Mouse (Mus musculus): Measurements from ENCODE around the gene Oxct1.

The Oxct1 gene

GRCm38 (mm10) chr15:4026231-4026773 is at the start of gene Oxct1:
Gene Oxct1, plus strand, starts transcription at chr15:4026383.
- peak; percentile 96 for DNase-seq

- DNase-seq: no peak
Observed at GRCm38 (mm10) chr15:3978279-3978678, 47.9 kb upstream of the Oxct1 start.

DNA sequence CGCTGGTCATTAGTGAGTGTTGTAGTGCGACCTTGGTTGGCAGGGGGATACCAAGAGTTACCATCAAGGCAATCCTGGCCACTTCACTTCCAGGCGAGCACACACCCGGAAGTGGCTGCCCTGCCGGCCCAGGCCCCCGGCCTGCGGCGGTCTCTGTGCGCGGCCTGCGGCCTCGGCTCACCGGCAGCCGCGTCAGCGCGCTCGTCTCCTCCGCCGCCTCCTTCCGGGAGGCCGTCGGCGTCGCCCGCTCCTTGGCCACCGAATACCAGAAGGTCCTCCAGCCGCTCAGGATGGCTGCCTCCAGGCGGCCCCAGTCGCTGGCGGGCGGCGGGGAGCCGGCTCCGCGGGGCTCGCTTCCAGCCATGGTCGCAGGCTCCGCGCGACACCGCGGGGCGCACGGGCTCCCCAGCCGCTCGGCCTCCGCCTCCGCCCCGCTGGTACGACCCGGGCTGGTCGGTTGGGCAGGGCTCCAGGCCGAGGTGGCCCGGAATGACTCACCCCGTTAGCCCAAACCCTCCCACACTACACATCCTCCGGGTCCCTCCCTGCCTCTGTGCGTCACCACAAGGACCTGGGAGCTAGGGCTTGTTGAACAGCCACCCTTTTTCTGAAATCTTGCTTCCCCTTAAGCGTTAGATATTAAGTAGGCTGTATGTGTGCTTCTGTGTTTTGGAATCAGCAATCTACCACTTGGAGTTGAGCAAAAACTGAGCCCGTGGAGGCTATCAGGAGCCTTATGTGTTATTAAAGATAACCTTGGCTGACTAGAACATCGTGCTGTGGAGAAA is 46.9 kb upstream of the Oxct1 start, which contains the start of gene Fbxo4:
TSS of gene Fbxo4 (minus strand) at position 513 of the 788 bp plus-strand sequence.
- DNase-seq: peak; percentile 84

DNA sequence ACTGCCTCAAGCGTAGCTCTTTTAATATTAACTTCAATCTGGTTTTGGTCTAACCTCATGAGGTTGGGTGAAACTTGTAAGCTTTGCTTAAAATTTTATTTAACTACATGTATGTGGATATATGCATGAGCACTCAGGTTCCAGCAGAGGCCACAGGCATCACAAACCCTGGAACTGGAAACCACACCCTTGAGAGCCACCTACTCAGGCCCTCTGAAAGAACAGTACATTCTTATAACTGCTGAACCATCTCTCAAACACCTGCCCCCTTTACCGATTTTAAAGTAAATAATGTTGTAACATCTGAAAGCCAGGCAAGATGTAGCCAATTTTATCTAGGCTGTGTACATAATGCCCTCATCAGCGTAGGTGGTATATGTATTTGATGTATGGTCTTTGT is 46.3 kb upstream of the Oxct1 start:
- DNase-seq: no peak

- DNase-seq: no peak
Observed at GRCm38 (mm10) chr15:3982732-3983131, 43.5 kb upstream of the Oxct1 start.

DNA sequence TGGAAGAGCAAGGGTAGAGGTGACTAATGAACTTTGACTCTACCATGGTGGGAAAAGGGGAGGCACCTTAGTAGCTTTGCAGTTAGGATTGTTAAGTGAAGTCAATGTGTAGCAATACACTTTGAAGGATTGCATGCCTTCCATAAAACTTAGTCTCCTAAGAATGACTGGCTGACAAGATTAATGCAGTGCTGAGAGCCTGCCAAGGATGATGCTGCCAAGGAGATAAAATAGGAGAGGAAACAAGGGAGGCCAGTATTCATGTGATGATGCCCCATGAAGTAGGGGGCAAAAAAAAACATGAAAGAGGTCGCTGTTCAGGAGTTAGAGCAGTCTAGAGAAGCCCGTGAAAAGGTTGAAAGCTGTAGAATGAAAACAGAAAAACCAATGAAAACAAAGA is 41.3 kb upstream of the Oxct1 start:
- DNase-seq: no peak

- no peak for DNase-seq
Observed at GRCm38 (mm10) chr15:3987981-3988380, 38.2 kb upstream of the Oxct1 start.

DNA sequence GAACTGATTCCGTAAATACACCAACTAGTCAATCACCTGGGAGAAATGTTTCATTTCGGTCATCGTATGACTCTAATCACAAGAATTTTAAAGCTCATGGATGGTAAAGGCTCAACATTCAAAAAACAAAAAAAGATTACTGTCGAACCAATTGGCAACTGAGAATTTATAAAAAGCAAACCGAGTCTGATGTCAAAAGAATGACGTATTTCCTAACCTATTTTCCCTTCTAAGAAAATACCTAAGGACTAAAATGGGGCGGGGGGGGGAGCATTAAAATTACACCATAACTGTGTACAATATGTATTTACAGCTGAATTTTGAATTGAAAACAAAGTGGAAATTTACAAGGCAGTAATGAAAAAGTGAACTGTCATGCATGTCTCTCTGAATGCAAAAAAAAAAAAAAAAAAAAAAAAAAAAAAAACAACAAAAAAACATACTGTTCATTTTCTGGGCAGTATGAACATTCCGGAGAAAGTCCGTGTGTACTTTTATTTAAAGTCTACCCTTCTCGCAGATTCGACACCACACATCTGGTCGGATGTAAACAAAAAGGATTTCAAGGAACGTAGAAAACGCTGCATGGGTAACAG is 31.2 kb upstream of the Oxct1 start:
- no peak for DNase-seq

DNA sequence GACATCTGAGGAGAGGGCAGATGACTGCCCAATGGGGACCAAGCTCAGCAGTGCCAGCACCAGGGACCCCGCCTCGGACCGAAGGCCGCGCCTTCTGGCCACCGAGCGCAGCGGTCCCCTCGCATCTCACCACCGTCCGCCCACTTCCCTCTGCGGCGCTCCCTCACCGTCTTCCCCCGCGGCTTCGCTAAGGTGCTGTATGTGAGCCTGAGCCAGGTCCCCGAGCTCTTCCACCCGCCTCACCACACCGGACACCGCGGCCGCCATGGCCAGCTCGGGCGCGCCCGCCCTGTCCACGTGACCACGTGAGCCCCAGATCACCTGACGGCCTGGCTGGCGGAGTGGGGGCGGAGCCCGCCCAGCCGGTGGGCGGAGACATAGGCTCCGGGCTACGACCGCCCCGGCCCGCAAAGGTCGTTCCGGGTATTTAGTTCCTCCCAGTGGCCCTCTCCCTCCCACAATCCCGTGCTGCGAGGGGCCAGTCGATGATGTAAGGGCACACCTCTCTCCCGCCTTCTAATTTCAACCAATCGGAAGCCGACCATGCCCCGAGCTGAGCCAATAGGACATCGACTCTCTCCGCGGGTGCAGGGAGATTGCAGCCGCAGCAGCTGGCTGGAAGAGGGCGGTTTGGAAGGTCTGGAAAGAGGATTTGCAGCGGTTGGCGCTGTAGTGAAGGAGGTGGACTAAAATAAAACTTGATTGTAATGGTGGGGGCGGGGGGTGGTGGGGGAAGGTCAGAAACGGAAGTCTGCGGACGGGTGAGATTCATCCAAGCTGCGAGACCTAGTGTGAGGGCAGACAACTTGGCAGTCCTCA is 30.5 kb upstream of the Oxct1 start, which contains the start of gene AW549877:
TSS of gene AW549877 (minus strand) at position 297 of the 819 bp plus-strand sequence.
- DNase-seq: peak; percentile 98

GRCm38 (mm10) chr15:3996267-3997010 is 29.7 kb upstream of the Oxct1 start:
- DNase-seq: no peak

- no peak for DNase-seq
Observed at GRCm38 (mm10) chr15:3999144-3999543, 27.0 kb upstream of the Oxct1 start.

GRCm38 (mm10) chr15:4000536-4000935 is 25.6 kb upstream of the Oxct1 start:
- DNase-seq: no peak

DNA sequence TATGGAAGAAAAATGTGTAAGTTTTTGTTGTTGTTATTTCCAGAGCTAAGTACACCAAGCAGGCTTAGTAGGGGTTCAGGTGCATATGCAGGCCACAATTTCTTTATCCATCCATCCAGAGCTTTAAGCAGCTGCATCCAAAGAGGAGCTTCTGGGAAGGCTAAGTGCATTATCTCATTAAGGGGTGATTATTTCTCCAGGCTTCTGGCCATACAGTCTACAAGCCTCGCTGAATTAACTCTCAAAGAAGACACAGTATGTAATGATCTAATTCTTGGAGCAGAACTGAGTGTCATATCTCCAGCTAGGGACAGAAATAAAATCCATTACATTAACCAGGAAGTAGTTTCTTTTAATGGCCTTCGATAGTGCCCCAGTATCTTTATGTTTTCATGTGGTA is 12.3 kb upstream of the Oxct1 start:
- DNase-seq: no peak

DNA sequence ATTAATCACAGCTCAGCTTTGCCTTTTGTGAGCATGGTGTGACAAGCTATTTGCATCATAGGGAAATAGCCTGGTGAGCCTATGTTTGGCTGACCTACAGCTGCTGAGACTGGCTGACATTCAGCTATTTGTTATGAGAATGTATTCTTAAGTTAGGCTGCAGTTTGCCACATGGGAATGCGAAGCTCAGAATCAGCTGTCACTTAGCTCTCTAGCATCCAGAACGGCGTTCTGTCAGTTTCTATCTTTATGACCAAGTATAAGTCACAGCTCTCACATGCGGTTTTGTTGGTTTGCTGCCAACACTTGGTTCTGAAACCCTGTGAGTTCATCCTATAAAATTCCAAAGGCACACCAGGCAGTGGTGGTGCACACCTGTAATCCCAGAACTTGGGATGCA is 5.5 kb upstream of the Oxct1 start:
- no peak for DNase-seq

DNA sequence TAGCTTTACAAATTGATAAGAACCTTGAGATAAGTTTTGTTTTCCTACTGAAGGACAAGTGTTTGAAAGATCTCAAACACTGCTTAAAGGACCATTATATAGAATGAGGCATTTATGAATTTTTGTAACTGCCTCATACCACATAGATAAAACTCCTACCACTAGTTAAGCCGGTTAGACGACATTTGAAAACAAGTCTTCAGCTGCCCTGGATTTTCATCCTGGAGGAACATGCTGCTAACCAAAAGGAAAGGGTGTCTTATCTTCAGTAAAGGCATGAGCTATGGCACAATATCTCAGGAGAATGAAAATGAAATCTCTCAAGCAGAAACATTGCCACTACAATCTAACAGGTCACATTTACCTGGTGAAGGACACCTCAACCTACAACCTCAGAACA is 2.4 kb upstream of the Oxct1 start:
- no peak for DNase-seq

- no peak for DNase-seq
Observed at GRCm38 (mm10) chr15:4024726-4025507, 1.3 kb upstream of the Oxct1 start.

GRCm38 (mm10) chr15:4025508-4025904 is 677 bp upstream of the Oxct1 start:
- DNase-seq: no peak

DNA sequence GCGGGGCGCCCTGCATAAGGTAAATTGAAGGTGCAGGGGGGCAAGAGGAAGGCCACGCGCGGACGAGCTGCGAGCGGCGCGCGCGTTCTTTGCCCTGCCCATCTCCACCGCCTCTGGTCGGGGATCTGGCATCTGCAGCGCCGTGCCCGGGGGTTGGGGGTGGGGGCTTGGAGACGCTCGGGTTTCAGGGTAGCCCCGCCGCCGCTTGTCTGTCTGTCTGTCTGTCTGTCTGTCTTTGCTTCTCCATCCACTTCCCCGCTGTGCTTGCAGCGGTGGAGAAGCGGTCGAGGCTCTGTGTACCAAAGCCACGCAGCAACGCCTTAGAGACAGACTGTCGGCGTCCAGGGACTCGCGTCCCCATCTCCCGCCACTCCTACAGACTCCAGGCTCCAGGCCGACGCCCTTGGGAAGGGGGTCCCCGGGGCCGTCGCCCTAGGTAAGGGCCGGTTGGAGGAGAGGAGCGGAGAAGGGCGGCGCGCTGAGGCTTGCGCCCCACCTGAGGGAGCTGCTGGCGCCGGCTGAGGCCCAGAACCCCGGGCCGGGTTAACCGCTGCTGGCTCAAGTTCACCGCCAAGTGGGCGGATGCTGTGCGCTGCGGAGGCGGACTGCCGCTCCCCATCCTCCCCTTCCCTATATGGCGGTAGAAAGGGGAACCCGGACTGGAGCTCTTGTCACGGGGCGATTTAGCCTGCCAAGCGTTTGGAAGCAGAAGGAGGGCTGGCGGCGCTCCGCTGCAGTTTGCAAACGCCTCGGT is 825 bp downstream of the Oxct1 start:
- DNase-seq: peak; percentile 88

DNA sequence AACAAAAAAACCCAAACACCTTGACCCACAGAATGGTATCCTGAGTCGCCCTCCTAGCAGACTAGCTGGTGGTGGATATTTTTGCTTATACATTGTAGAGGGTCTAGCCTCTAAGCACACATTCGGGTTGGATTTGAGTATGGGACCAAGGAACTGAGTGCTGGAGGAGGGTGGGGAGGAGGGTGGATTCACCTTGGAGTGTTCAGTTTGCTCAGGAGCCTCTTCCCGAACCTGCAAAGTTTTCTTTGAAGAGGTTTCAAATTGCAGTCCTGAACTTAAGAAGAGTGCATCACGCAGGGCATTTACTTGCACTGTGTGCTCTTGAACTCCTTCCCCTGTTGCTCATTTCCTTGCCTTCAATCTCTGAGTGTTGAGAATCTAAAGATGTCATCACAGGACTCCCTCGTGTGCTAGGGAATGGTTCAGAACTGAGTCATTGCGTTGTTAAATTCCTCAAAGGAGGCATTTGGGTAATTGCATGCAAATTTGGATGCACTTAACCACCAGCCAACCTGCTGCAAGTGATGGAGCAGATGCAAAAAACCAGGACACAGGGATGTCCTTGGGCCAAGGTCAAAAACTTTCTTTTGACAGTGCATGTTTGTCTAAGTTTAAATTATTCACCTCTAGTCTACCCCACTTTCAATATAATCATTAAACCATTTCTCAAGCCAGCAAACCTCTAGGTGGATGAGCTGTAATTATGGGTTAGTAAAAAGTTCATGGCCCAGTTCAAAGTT is 1.7 kb downstream of the Oxct1 start:
- DNase-seq: no peak

DNA sequence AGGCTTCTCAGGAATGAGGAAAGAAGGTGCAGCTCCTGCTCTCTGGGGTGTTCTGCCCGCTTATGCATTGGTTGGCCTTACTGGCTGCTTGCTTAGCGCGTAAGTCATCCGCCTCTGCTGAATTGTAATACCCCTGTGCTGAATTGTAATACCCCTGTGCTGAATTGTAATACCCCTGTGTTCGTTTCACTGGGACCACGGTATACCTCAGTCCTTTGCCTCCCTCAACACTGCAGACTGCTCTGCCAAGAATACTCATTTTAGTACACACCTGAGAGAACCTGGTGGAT is 2.2 kb downstream of the Oxct1 start:
- no peak for DNase-seq
